Mouse (Mus musculus): ENCODE measurements around the gene Zmynd15.

DNA sequence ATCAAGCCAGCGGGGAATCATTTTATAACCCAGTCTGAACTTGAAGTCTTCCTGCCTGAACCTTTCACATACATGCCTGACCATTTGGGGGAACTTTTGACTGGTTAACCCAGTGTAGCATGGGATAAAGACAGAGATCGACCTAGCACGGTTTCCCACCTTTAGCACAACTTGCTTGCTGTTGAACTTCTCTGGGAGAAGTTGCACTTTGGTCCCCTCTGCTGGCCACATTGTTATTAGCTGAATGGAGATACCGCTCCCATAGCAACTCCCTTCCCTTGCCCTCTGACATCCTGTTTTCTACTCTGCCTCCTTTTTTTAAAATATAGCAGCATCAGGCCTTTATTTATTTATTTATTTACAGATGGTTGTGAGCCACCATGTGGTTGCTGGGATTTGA lies 47.2 kb downstream of the Zmynd15 start:
- TF ChIP-seq CTCF (IDR thresholded peaks at IDR 0.05; ENCODE audit: insufficient read depth, low read length) (peak; percentile 59), POLR2A (IDR thresholded peaks at IDR 0.05; ENCODE audit: borderline replicate concordance, extremely low read depth, low read depth, low read length) (no peak)

Measured in lung, adult 2 months (tissue).